Mouse (Mus musculus): ENCODE data around the gene Ttc27.

Gene Ttc27

GRCm38 (mm10) chr17:74876954-74877353 is 159.4 kb downstream of the Ttc27 start:
- DNase-seq (ENCODE audit: low read depth, low spot score) = no peak

GRCm38 (mm10) chr17:74879768-74880167 is 162.2 kb downstream of the Ttc27 start:
- no peak for DNase-seq (ENCODE audit: low read depth, low spot score)

GRCm38 (mm10) chr17:74887039-74887438 is 169.5 kb downstream of the Ttc27 start:
- no peak for DNase-seq (ENCODE audit: low read depth, low spot score)

GRCm38 (mm10) chr17:74888836-74889534 is 171.5 kb downstream of the Ttc27 start:
- no peak for DNase-seq (ENCODE audit: low read depth, low spot score)

- DNase-seq (ENCODE audit: low read depth, low spot score) = no peak
Observed at GRCm38 (mm10) chr17:74889535-74890117, 172.1 kb downstream of the Ttc27 start.

- DNase-seq (ENCODE audit: low read depth, low spot score) = no peak
Observed at GRCm38 (mm10) chr17:74902453-74902852, 184.9 kb downstream of the Ttc27 start.

GRCm38 (mm10) chr17:74903411-74904331 is 186.1 kb downstream of the Ttc27 start:
- no peak for DNase-seq (ENCODE audit: low read depth, low spot score)

- DNase-seq (ENCODE audit: low read depth, low spot score) = no peak
Observed at GRCm38 (mm10) chr17:74904332-74904687, 186.8 kb downstream of the Ttc27 start.

- no peak for DNase-seq (ENCODE audit: low read depth, low spot score)
Observed at GRCm38 (mm10) chr17:74904956-74905355, 187.4 kb downstream of the Ttc27 start.

GRCm38 (mm10) chr17:74912995-74913394 is 195.5 kb downstream of the Ttc27 start:
- DNase-seq (ENCODE audit: low read depth, low spot score) = no peak

Measured in retina, adult 2 months (tissue).